Mouse (Mus musculus): ENCODE measurements at regions not wholly inside any gene's neighbourhood (a gene's known extent, or its start where the extent isn't known, plus 50 kb on each side); places are given as distances from the start of the nearest gene placed in this dataset.

DNA sequence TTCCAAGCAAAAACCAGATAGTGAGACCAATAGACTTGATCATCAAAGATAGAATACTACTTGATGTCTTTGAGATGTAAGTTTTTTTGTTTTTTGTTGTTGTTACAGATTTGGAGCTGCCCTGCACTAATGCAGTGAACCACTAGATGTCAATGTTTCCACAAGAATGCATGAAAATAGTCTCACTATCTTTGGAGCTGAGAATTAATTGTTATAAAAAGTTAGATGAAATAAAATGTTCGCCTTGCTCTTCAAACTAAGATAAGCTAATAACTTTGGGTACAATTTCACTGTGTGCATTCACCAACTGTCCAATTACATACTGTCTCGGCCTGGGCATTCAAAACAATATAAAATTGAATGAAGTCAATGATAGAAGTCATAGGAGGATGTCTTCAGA, 223.2 kb upstream of the Agtr1b start:
- Histone ChIP-seq H3K4me2 (no peak overlapping the region), H3K9me3 (replicated peaks) (no peaks in the 10 kb centered on the region), H3K36me3 (no peaks in the 10 kb centered on the region), H3K27ac (replicated peaks) (no peak overlapping the region), H3K4me3 (replicated peaks) (no peak overlapping the region), H3K9ac (replicated peaks) (no peak overlapping the region), H3K27me3 (replicated peaks) (no peaks in the 10 kb centered on the region), H3K4me1 (no peaks in the 10 kb centered on the region)
- no peak for ATAC-seq (ENCODE audit: low FRiP score)
- 45% methylated on average over 2 of the region's 2 CpGs for WGBS

DNA sequence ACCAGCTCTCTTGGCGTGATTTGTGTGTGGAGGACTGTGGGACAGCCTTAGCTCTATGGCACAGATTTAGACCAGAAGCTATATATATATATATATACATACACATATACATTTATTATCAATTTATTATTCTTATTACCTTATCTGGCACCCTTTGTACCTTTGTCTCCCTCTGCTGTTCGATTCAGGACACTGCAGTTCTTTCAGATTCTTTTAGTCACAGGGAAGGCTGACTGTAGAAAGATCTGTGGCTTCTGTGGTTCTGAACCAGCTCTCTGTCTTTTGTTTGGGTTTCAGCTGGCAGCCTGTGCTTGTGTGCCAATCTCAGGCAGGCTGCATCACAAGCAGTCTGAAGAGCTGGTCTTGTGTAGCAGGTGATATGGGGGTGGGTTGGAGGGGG, 184.6 kb upstream of the Agtr1b start:
- no peak for ATAC-seq (ENCODE audit: low FRiP score)
- Histone ChIP-seq H3K4me3 (replicated peaks) (no peak overlapping the region), H3K36me3 (no peaks in the 10 kb centered on the region), H3K4me1 (no peaks in the 10 kb centered on the region), H3K4me2 (no peak overlapping the region), H3K27me3 (replicated peaks) (no peaks in the 10 kb centered on the region), H3K9me3 (replicated peaks) (no peaks in the 10 kb centered on the region), H3K27ac (replicated peaks) (no peak overlapping the region), H3K9ac (replicated peaks) (no peak overlapping the region)
- 54% methylated on average over 2 of the region's 2 CpGs for WGBS

DNA sequence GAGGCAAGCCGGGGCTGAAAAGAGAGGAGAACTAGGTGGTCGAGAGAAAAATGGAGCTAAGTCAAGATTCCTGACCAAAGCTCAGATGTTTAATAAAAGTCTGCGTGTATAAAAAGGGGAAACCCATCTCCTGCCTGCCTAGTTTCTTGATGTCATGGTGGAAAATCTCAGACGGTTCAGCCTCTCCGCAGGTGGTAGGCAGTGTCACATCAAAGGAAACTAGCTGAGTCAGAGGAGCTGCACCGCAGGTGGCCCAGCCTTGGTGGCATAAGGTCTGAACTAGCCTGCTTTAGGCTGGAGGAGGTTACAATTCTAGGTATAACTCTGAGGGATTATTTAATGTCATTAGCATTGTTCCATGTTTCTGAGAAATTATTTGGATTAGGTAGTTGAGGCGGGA, 177.0 kb upstream of the Agtr1b start:
- 73% methylated on average over 7 of the region's 7 CpGs for WGBS
- Histone ChIP-seq H3K4me2 (no peak overlapping the region), H3K27ac (replicated peaks) (no peak overlapping the region), H3K4me1 (no peaks in the 10 kb centered on the region), H3K27me3 (replicated peaks) (no peaks in the 10 kb centered on the region), H3K9me3 (replicated peaks) (no peaks in the 10 kb centered on the region), H3K4me3 (replicated peaks) (no peak overlapping the region), H3K9ac (replicated peaks) (no peak overlapping the region), H3K36me3 (no peaks in the 10 kb centered on the region)
- ATAC-seq (ENCODE audit: low FRiP score): no peak

DNA sequence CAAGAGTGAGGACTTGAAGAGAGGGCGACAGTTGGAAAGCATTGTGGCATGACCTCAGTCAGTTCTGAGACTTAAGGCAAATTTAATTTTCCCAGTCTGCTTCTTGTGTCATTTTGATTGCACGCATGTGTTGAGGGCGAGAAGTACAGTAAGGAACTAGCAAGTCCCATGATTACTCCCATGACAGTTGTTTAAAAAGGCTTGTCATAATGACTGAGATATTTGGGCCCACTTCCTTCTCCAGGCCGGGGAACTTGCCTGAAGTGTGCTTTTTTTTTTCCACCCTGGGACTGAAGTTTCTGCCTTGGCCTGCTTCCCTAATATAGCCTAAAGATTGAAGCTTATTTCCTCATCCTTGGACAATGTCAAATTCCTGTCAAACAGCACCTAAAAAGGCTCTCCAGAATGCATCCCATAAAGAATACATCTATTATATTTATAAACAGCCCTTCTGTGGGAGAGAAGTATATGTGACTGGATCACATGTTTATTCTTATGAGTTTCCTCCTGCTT, 171.6 kb upstream of the Agtr1b start:
- H3K27ac ChIP-seq (replicated peaks): no peak overlapping the region
- H3K9ac ChIP-seq (replicated peaks): no peak overlapping the region
- H3K4me3 ChIP-seq (replicated peaks): no peak overlapping the region
- no peaks in the 10 kb centered on the region for H3K9me3 ChIP-seq (replicated peaks)
- ATAC-seq (ENCODE audit: low FRiP score): no peak
- no peaks in the 10 kb centered on the region for H3K4me1 ChIP-seq
- H3K4me2 ChIP-seq: no peak overlapping the region
- no peaks in the 10 kb centered on the region for H3K27me3 ChIP-seq (replicated peaks)
- 76% methylated on average over 4 of the region's 4 CpGs for WGBS
- H3K36me3 ChIP-seq: no peaks in the 10 kb centered on the region

GRCm38 (mm10) chr3:20520738-20521137, 153.8 kb upstream of the Agtr1b start:
- ATAC-seq (ENCODE audit: low FRiP score): no peak
- Histone ChIP-seq H3K4me3 (replicated peaks) (no peak overlapping the region), H3K36me3 (no peaks in the 10 kb centered on the region), H3K27me3 (replicated peaks) (no peaks in the 10 kb centered on the region), H3K9ac (replicated peaks) (no peak overlapping the region), H3K4me1 (no peaks in the 10 kb centered on the region), H3K27ac (replicated peaks) (no peak overlapping the region), H3K4me2 (no peak overlapping the region), H3K9me3 (replicated peaks) (no peaks in the 10 kb centered on the region)
- WGBS: 69% methylated on average over 6 of the region's 6 CpGs

- WGBS: 2% methylated on average over 2 of the region's 2 CpGs
- Histone ChIP-seq H3K27me3 (replicated peaks) (no peaks in the 10 kb centered on the region), H3K4me3 (replicated peaks) (no peak overlapping the region), H3K9me3 (replicated peaks) (no peaks in the 10 kb centered on the region), H3K9ac (replicated peaks) (no peak overlapping the region), H3K27ac (replicated peaks) (no peak overlapping the region), H3K4me1 (no peaks in the 10 kb centered on the region), H3K4me2 (no peak overlapping the region), H3K36me3 (no peaks in the 10 kb centered on the region)
- ATAC-seq (ENCODE audit: low FRiP score): peak; percentile 74
Observed at GRCm38 (mm10) chr3:20509192-20509591, 142.2 kb upstream of the Agtr1b start.

GRCm38 (mm10) chr3:20505546-20505945, 138.6 kb upstream of the Agtr1b start:
- no peak overlapping the region for H3K4me2 ChIP-seq

More at GRCm38 (mm10) chr3:20505546-20505945, 138.6 kb upstream of the Agtr1b start:
- H3K9me3 ChIP-seq (replicated peaks): no peaks in the 10 kb centered on the region
- no peak overlapping the region for H3K4me3 ChIP-seq (replicated peaks)
- no peak for ATAC-seq (ENCODE audit: low FRiP score)
- 92% methylated on average over 5 of the region's 5 CpGs for WGBS
- H3K27ac ChIP-seq (replicated peaks): no peak overlapping the region
- H3K27me3 ChIP-seq (replicated peaks): no peaks in the 10 kb centered on the region
- no peak overlapping the region for H3K9ac ChIP-seq (replicated peaks)
- no peaks in the 10 kb centered on the region for H3K36me3 ChIP-seq
- H3K4me1 ChIP-seq: no peaks in the 10 kb centered on the region

Data from neural tube, embryonic 15.5 days (tissue).